Mouse (Mus musculus): ENCODE results near the gene Gm7137. TPM values are rescaled to one million over a fixed set of nuclear protein-coding genes. Genes with fewer than 3 reads are reported as not detected.
A peak's percentile ranks its signal among the peaks of the same experiment; 100 is the strongest.
"Not testable (repeated sequence)": the region's sequence is repeated elsewhere in the genome, so short reads cannot be mapped to it uniquely, and the experiment has no call there.

Gm7137 gene
- polyA plus RNA-seq, 1 experiment from 2014 or later: not detected

DNA sequence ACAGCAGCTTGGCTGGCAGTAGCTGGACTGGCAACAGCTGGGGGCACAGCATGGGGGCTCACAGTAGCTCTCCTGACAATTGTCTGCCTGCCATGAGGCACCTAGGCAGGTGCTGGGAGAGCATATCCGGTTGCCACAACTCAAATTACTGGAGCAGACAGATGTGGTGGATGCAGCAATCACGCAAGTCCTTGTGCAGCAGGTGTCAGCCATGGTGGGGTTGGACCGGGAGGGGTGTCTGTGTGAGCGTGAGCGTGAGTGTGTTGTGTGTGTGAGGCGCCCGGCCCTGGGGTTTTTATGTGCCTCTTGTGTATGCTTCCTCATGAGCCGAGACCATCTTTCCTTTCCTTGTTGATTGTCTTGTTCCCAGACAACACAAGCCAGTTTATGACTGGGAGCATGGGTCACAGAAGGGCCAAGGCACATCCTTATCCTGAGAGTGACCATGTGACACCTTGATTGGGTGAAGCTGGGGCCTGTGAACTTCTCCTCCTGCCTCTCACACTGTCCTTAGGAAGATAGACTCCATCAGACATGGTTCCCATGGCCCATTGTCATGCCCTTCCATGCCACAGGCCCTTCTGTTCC is 11.0 kb upstream of the Gm7137 start, which contains the start of gene Gm19668:
TSS of gene Gm19668 (minus strand) at position 213 of the 588 bp plus-strand sequence.
- 0 out of 2 replicates have a peak within 1 kb of the TSS, but pooled peaks have one; percentile 10 for H3K27ac ChIP-seq (ENCODE audit: low read length)
- no peak within 1 kb of the TSS for H3K4me3 ChIP-seq (replicated peaks; ENCODE audit: low read length)
- no peaks in the 10 kb centered on the region for H3K4me1 ChIP-seq (replicated peaks; ENCODE audit: control insufficient read depth, insufficient read depth, low read length)
- no peaks in the 10 kb centered on the region for H3K27me3 ChIP-seq (replicated peaks; ENCODE audit: control insufficient read depth, insufficient read depth, low read length)
- no peak within 1 kb of the TSS for H3K4me2 ChIP-seq (ENCODE audit: low read length)
- no peaks in the 10 kb centered on the region for H3K36me3 ChIP-seq (ENCODE audit: control insufficient read depth, insufficient read depth)
- no peak within 1 kb of the TSS for H3K9ac ChIP-seq (replicated peaks; ENCODE audit: low read depth, low read length)
- ATAC-seq: no peak
- no peaks in the 10 kb centered on the region for H3K9me3 ChIP-seq (ENCODE audit: control insufficient read depth, low read length)
- 67% methylated on average over 8 of the region's 8 CpGs for WGBS

DNA sequence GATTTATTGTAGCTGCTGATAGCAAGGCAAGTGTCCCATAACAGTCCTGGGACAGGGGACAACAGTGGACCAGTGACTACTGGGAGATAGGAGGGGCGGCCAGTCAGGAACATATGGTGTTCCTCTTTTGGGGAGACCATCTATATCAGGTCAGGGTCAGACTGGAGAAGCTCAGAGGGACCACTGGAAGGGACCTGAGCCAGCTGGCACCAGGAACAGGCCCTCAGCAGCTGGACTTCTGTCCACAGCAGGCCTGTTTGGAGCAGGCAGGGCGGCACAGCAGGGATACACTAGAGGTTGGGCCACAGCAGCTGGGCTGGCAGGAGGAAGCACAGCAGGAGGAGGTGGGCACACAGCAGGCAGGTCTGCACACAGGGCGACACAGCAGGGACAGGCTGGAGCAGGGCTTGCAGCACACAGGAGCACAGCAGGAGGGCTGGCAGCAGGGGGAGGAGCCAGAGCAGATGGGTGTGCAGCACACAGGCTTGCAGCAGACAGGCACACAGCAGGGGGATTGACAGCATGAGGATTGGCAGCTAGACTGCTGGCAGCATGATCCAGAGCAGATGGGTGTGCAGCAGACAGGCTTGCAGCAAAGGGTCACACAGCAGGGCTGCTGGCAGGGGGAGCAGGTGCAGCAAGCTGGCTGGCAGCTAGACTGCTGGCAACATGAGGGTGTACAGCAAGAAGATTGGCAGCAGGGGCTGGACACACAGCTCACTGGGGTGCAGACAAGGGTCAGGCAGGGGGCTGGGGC is 10.3 kb upstream of the Gm7137 start:
- H3K36me3 ChIP-seq (ENCODE audit: control insufficient read depth, insufficient read depth); H3K9ac ChIP-seq (replicated peaks; ENCODE audit: low read depth, low read length); H3K9me3 ChIP-seq (ENCODE audit: control insufficient read depth, low read length); ATAC-seq; H3K4me3 ChIP-seq (replicated peaks; ENCODE audit: low read length); H3K27me3 ChIP-seq (replicated peaks; ENCODE audit: control insufficient read depth, insufficient read depth, low read length); H3K4me2 ChIP-seq (ENCODE audit: low read length); H3K4me1 ChIP-seq (replicated peaks; ENCODE audit: control insufficient read depth, insufficient read depth, low read length): not testable (repeated sequence)
- WGBS: 32% methylated on average over 3 of the region's 3 CpGs
- H3K27ac ChIP-seq (ENCODE audit: low read length): 0 out of 2 replicates have a peak overlapping the region, but pooled peaks have one; percentile 10

DNA sequence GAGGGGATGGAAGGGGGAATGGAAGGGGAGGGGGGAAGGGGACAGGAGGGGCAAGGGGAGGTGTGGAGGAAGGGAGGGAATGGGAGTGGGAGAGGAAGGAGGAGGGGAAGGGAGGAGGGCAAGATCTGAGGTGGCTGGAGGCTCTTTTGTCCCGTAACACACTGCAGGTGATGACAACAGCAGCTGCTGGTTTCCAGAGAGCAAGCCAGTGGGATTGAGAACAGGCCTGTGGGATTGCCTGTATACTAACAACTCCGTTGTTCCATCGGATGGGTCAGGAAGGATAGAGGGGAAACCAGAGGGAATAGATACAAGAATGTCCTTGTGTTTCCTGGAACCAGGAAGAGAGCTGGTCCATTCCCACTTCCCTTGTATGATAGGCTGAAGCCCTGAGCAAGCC is 9.7 kb upstream of the Gm7137 start:
- no peak overlapping the region for H3K4me2 ChIP-seq (ENCODE audit: low read length)
- ATAC-seq: no peak
- 15% methylated on average over 3 of the region's 3 CpGs for WGBS
- H3K27ac ChIP-seq (ENCODE audit: low read length): no peak overlapping the region
- no peaks in the 10 kb centered on the region for H3K36me3 ChIP-seq (ENCODE audit: control insufficient read depth, insufficient read depth)
- no peaks in the 10 kb centered on the region for H3K27me3 ChIP-seq (replicated peaks; ENCODE audit: control insufficient read depth, insufficient read depth, low read length)
- no peak overlapping the region for H3K9ac ChIP-seq (replicated peaks; ENCODE audit: low read depth, low read length)
- H3K4me1 ChIP-seq (replicated peaks; ENCODE audit: control insufficient read depth, insufficient read depth, low read length): no peaks in the 10 kb centered on the region
- no peak overlapping the region for H3K4me3 ChIP-seq (replicated peaks; ENCODE audit: low read length)
- H3K9me3 ChIP-seq (ENCODE audit: control insufficient read depth, low read length): no peaks in the 10 kb centered on the region

DNA sequence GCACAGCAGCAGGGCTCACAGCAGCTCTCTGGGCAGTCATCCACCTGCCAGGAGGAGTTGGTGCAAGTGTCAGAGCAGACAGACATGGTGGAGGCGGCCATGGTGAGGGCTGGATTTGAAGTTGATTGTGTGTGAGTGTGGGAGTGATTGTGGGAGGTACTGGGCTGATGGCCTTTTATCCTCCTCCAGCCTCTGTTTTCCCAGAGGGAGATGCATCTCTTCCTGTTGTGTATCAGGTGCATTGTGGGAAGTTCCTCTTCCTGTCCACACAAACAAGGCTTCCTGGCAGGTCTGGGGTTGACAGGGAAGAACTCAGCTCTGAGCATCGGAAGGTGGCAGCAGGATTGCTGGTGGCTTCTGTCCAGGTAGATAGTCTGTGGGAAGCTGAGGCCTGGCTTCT is 7.0 kb upstream of the Gm7137 start, which contains the start of gene Gm9639:
TSS of gene Gm9639 (minus strand) at position 101 of the 400 bp plus-strand sequence.
- no peak within 1 kb of the TSS for H3K9ac ChIP-seq (replicated peaks; ENCODE audit: low read depth, low read length)
- no peak for ATAC-seq
- no peak within 1 kb of the TSS for H3K27ac ChIP-seq (ENCODE audit: low read length)
- no peak within 1 kb of the TSS for H3K4me3 ChIP-seq (replicated peaks; ENCODE audit: low read length)
- no peaks in the 10 kb centered on the region for H3K4me1 ChIP-seq (replicated peaks; ENCODE audit: control insufficient read depth, insufficient read depth, low read length)
- WGBS: 55% methylated on average over 2 of the region's 2 CpGs
- no peaks in the 10 kb centered on the region for H3K27me3 ChIP-seq (replicated peaks; ENCODE audit: control insufficient read depth, insufficient read depth, low read length)
- H3K4me2 ChIP-seq (ENCODE audit: low read length): no peak within 1 kb of the TSS
- no peaks in the 10 kb centered on the region for H3K9me3 ChIP-seq (ENCODE audit: control insufficient read depth, low read length)
- H3K36me3 ChIP-seq (ENCODE audit: control insufficient read depth, insufficient read depth): no peaks in the 10 kb centered on the region

DNA sequence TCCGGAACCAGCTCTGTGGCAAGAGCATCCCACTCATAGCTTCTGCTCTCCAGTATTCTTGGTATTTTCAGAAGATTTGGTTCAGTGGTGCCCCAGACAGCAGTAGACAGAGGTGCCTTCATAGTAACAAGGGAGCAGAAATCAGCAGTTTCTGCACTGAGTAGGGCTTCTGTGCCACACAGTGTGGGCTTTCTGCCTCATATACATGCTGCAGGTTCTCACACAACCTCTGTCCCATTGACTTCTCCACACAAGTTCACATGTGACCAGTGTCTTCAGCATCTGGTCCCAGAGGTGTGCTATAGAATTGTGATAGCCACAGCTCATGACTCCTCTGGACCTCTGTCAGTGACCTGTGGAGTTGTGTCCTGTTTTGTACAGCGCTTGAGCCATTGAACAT is 621 bp upstream of the Gm7137 start:
- H3K27me3 ChIP-seq (replicated peaks; ENCODE audit: control insufficient read depth, insufficient read depth, low read length): no peaks in the 10 kb centered on the region
- no peaks in the 10 kb centered on the region for H3K36me3 ChIP-seq (ENCODE audit: control insufficient read depth, insufficient read depth)
- no peaks in the 10 kb centered on the region for H3K4me1 ChIP-seq (replicated peaks; ENCODE audit: control insufficient read depth, insufficient read depth, low read length)
- WGBS: 94% methylated on average over 2 of the region's 2 CpGs
- H3K9ac ChIP-seq (replicated peaks; ENCODE audit: low read depth, low read length): no peak overlapping the region
- no peak overlapping the region for H3K27ac ChIP-seq (ENCODE audit: low read length)
- H3K9me3 ChIP-seq (ENCODE audit: control insufficient read depth, low read length): no peaks in the 10 kb centered on the region
- no peak overlapping the region for H3K4me2 ChIP-seq (ENCODE audit: low read length)
- no peak overlapping the region for H3K4me3 ChIP-seq (replicated peaks; ENCODE audit: low read length)
- no peak for ATAC-seq

DNA sequence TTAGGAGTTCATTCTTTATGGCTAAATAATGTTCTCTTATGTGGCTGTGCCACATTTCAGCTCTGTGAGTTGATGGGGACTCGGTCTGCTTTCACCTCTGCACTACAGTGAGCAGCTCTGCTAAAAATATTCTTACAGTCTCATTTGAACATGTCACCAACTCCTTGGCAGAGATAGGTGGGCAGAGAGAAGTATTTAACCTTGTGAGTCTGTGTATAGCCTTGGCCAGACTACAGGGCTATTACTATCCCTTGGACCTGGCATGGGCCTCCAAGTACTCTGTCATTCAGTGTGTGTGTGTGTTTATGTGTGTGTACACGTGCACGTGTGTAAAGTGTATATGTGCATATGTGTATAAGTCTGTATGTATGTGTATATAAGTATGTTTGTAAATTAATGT is 4.6 kb downstream of the Gm7137 start:
- not testable (repeated sequence) for H3K4me1 ChIP-seq (replicated peaks; ENCODE audit: control insufficient read depth, insufficient read depth, low read length); H3K9me3 ChIP-seq (ENCODE audit: control insufficient read depth, low read length); H3K9ac ChIP-seq (replicated peaks; ENCODE audit: low read depth, low read length); H3K36me3 ChIP-seq (ENCODE audit: control insufficient read depth, insufficient read depth); ATAC-seq; H3K27me3 ChIP-seq (replicated peaks; ENCODE audit: control insufficient read depth, insufficient read depth, low read length); H3K4me3 ChIP-seq (replicated peaks; ENCODE audit: low read length); H3K4me2 ChIP-seq (ENCODE audit: low read length); H3K27ac ChIP-seq (ENCODE audit: low read length)
- 100% methylated on average over 1 of the region's 3 CpGs for WGBS

DNA sequence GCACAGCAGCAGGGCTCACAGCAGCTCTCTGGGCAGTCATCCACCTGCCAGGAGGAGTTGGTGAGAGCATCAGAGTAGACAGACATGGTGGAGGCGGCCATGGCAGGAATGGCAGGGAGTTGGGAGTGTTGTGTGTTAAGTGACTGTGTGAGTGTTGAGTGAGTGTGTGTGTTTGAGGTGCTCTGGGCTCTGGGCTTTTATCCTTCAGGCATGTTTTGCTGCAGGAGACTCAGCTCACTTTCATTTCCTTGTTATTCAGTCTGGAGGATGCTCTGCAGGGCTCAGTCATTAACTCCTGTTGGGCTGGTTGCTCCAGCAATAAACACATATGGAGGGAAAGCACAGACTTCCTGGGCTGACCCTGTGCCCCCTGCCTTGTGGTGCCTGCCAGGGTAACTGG is 5.6 kb downstream of the Gm7137 start, which contains the start of gene Gm3250:
TSS of gene Gm3250 (minus strand) at position 101 of the 400 bp plus-strand sequence.
- not testable (repeated sequence) for H3K9ac ChIP-seq (replicated peaks; ENCODE audit: low read depth, low read length); H3K4me1 ChIP-seq (replicated peaks; ENCODE audit: control insufficient read depth, insufficient read depth, low read length); H3K36me3 ChIP-seq (ENCODE audit: control insufficient read depth, insufficient read depth); H3K4me3 ChIP-seq (replicated peaks; ENCODE audit: low read length); ATAC-seq; H3K27me3 ChIP-seq (replicated peaks; ENCODE audit: control insufficient read depth, insufficient read depth, low read length); H3K4me2 ChIP-seq (ENCODE audit: low read length); H3K27ac ChIP-seq (ENCODE audit: low read length); H3K9me3 ChIP-seq (ENCODE audit: control insufficient read depth, low read length)
- WGBS: 60% methylated on average over 1 of the region's 1 CpGs

DNA sequence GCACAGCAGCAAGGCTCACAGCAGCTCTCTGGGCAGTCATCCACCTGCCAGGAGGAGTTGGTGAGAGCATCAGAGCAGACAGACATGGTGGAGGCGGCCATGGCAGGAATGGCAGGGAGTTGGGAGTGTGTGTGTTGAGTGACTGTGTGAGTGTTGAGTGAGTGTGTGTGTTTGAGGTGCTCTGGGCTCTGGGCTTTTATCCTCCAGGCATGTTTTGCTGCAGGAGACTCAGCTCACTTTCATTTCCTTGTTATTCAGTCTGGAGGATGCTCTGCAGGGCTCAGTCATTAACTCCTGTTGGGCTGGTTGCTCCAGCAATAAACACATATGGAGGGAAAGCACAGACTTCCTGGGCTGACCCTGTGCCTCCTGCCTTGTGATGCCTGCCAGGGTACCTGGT is 11.2 kb downstream of the Gm7137 start, which contains the start of gene Gm7138:
TSS of gene Gm7138 (minus strand) at position 101 of the 400 bp plus-strand sequence.
- H3K36me3 ChIP-seq (ENCODE audit: control insufficient read depth, insufficient read depth); H3K27me3 ChIP-seq (replicated peaks; ENCODE audit: control insufficient read depth, insufficient read depth, low read length); H3K4me3 ChIP-seq (replicated peaks; ENCODE audit: low read length); H3K27ac ChIP-seq (ENCODE audit: low read length); H3K9me3 ChIP-seq (ENCODE audit: control insufficient read depth, low read length); H3K9ac ChIP-seq (replicated peaks; ENCODE audit: low read depth, low read length); H3K4me1 ChIP-seq (replicated peaks; ENCODE audit: control insufficient read depth, insufficient read depth, low read length); ATAC-seq; H3K4me2 ChIP-seq (ENCODE audit: low read length): not testable (repeated sequence)
- 50% methylated on average over 1 of the region's 1 CpGs for WGBS

DNA sequence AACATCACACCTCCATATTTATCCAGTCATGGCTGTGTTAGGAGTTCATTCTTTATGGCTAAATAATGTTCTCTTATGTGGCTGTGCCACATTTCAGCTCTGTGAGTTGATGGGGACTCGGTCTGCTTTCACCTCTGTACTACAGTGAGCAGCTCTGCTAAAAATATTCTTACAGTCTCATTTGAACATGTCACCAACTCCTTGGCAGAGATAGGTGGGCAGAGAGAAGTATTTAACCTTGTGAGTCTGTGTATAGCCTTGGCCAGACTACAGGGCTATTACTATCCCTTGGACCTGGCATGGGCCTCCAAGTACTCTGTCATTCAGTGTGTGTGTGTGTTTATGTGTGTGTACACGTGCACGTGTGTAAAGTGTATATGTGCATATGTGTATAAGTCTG is 15.9 kb downstream of the Gm7137 start:
- H3K36me3 ChIP-seq (ENCODE audit: control insufficient read depth, insufficient read depth); H3K4me3 ChIP-seq (replicated peaks; ENCODE audit: low read length); H3K9ac ChIP-seq (replicated peaks; ENCODE audit: low read depth, low read length): not testable (repeated sequence)

More for the DNA sequence above, 15.9 kb downstream of the Gm7137 start:
- not testable (repeated sequence) for H3K9me3 ChIP-seq (ENCODE audit: control insufficient read depth, low read length); H3K4me2 ChIP-seq (ENCODE audit: low read length); H3K27ac ChIP-seq (ENCODE audit: low read length); ATAC-seq; H3K27me3 ChIP-seq (replicated peaks; ENCODE audit: control insufficient read depth, insufficient read depth, low read length); H3K4me1 ChIP-seq (replicated peaks; ENCODE audit: control insufficient read depth, insufficient read depth, low read length)
- WGBS: 100% methylated on average over 1 of the region's 3 CpGs
